Mouse (Mus musculus): ENCODE results near the gene Cpeb3.
"Not testable (repeated sequence)": the region's sequence is repeated elsewhere in the genome, so short reads cannot be mapped to it uniquely, and the experiment has no call there.

Cpeb3 gene

GRCm38 (mm10) chr19:37081467-37081866, 126.9 kb downstream of the Cpeb3 start:
- DNase-seq (ENCODE audit: low spot score) = no peak

DNA sequence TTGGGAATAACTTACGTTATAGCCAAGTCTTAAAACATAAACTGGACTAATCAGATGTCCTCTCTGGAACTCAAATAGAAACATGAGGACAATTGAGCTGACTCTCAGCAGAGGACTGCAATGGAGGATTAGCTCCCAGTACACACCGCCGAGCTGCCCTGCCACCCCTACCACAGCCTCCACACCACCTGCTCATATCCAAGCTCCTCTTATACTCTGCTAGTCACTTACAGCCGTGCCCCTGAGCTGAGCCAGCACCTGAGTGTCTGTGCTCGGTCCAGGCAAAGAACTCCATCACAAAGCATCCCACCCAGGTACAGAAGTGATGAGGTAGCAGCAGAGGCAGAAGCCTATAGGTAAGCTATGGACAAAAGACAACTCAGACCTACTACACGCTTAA, 129.2 kb downstream of the Cpeb3 start:
- no peak for DNase-seq (ENCODE audit: low spot score)

GRCm38 (mm10) chr19:37078571-37078970, 129.8 kb downstream of the Cpeb3 start:
- DNase-seq (ENCODE audit: low spot score) = no peak

- DNase-seq (ENCODE audit: low spot score) = no peak
These were observed 130.3 kb downstream of the Cpeb3 start for GRCm38 (mm10) chr19:37078064-37078463.

DNA sequence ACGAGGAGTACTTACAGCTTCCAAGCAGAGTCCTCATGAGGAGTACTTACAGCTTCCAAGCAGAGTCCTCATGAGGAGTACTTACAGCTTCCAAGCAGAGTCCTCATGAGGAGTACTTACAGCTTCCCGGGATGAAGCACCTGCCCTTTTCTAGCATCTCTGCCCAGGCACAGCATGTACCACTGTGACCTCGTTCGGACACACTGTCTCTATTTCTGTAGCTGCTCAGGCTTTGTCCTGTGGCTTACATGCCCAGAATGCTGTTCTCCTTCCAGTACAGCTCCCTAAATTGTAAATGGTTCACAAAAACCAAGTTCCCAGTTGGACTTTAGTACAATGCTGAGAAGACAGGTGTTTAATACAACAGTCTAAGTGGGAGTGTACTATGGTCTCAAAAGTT, 131.1 kb downstream of the Cpeb3 start:
- DNase-seq (ENCODE audit: low spot score) = not testable (repeated sequence)

- no peak for DNase-seq (ENCODE audit: low spot score)
These were observed 131.8 kb downstream of the Cpeb3 start for GRCm38 (mm10) chr19:37076646-37077045.

DNA sequence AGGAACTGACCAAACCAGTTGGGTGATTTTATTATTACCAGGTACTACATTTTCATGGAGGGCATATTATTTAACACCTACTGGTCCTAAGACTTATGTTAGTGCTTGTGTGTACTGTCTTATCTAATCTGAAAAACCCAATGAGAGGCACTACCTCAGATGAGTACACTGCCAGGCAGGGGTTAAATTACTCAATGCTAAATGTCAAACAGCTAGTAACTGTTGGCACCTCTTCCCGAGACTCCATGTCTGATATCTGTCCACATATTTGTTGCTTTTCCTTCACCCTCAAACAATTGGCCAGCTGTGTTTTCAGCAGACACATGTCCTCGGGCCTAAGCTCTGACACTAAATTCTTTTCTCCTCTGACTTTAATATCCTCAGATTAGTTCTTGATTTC, 132.3 kb downstream of the Cpeb3 start:
- no peak for DNase-seq (ENCODE audit: low spot score)

GRCm38 (mm10) chr19:37075690-37076089, 132.7 kb downstream of the Cpeb3 start:
- DNase-seq (ENCODE audit: low spot score) = no peak

- DNase-seq (ENCODE audit: low spot score) = no peak
These were observed 133.7 kb downstream of the Cpeb3 start for GRCm38 (mm10) chr19:37074726-37075125.

DNA sequence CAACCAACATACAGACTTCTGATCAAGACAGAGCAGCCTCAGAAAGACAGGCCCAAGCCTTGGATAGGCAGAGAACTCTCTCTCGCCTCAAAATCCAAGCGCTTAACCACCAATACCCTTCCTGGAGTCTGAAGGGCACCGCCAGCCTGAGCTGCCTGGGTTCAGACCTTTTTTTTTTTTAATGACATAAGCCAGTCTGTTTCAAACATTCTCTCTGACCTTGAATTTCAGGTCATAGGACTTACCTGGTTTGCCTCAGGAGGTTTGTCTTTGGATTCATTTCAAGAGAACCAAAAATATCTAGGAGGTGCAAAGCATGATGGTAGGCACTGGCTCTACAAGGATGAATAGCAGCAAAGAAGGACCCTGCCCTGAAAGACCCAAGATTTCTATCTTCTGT, 134.1 kb downstream of the Cpeb3 start:
- DNase-seq (ENCODE audit: low spot score) = no peak

DNA sequence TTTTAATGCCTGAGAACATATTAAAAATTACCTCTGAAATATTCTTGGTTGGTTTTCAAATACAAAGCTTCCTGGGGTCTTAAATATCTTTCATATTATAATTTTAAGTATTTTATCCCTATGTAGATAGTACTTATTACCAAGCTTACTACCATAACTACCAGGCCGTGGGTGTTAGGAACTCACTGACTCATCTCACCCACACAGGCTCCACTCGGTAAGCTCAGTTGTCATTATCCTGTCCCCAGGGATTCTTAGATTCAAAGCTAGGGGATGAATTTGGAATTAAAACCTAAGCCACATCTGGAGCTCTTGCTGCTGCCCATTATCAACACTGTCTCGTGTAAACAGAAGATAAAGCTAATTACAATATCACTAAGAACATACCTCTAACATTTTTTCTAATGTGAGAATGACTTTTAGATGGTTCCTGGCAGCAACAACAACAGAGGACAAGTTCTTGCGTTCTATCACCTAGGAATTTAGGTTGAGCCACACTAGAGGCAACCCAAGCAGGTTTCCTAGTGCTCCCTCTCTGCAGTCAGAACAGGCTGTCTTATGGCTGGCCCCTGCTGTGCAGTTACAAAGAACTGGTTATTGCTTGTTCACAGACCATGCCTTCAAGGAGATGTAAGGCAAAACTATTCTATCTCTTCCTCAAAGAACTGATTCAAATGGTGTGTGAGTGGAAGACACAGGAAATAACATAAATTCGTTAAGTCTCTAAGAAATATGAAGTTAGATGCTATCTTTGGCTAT, 135.4 kb downstream of the Cpeb3 start:
- DNase-seq (ENCODE audit: low spot score) = no peak

DNA sequence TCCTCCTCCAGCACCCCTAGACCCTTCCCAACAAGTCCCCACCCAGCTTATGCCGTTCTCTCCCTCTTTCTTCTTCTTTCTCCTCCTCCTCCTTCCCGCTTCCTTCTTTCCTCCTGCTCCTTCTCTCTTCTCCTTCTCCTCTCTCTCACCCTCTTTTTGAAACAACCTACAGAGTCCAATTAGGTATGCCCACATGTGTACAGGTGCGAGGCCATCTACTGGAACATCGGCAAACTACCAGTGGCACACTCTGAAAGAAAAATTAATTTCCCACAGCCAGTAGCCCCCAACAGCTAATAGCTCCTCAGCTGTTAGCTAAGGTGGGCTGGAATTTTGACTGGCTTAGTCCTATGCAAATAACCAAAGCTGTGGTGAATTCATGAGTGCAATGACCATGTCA, 139.2 kb downstream of the Cpeb3 start:
- no peak for DNase-seq (ENCODE audit: low spot score)

DNA sequence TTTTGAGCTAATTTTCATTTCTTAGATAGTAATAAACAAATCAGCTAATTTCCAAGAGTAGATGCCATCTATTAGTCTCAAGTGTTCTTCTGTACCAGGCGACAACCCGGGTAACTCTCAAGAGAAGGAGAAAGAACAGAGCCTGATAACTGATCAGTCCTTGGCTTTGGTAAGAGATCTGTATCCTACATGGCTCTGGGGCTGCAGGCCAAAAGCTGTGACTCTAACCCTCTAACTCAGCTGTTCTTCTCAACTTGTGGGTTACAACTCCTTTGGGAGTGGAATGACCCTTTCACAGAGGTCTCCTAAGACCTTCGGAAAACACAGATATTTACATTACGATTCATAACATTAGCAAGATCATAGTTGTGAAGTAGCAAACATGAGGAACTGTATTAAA, 148.3 kb downstream of the Cpeb3 start:
- no peak for DNase-seq (ENCODE audit: low spot score)

DNA sequence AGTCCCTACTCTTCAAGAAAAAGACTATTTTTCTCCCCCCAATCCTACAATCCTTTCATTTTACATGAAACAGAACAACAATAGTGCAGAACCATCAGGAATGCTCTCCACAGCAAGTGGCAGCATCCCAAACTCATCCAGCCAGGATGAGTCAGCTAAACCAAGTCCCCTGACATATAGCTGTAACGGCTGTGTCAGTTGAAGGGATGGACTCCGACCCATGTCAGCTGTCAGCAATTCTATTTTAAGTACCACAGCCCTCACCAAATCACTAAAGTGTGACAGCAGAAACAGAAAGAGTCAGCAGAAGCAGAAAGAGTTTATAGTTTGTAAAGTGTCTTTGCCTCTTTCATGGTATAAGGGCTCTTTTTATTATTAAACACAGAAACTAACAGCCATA, 148.8 kb downstream of the Cpeb3 start:
- DNase-seq (ENCODE audit: low spot score) = no peak

- DNase-seq (ENCODE audit: low spot score) = no peak
These were observed 151.1 kb downstream of the Cpeb3 start for GRCm38 (mm10) chr19:37057161-37057905.

DNA sequence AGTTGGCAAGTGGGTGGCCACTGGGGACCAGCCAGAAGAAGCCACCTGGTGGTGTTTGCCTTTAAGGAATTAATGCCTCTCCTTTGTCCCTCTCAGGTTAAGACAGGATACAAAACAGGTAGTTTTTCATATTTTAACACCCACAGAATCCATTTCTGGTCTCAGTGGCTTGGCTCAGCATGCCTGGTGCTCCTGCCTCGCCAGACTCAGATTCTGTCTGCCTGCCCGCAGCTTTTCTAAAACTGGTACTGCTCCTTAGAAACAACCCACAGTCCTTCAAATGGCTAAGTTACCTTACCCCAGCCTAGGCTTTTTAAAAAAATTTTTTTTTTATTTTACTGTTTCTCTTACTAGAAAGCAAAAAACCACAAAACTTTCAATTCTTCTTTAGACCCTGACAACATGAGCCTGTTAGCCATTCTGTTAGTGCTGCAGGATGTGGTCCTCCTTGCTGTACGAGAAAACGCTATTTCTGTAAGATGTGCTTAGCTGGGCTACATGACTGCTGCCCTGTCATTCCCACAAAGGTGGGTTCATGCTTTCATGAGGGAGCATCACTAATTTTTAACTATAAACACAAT, 152.3 kb downstream of the Cpeb3 start:
- no peak for DNase-seq (ENCODE audit: low spot score)

GRCm38 (mm10) chr19:37050643-37051345, 157.6 kb downstream of the Cpeb3 start:
- DNase-seq (ENCODE audit: low spot score) = no peak

DNA sequence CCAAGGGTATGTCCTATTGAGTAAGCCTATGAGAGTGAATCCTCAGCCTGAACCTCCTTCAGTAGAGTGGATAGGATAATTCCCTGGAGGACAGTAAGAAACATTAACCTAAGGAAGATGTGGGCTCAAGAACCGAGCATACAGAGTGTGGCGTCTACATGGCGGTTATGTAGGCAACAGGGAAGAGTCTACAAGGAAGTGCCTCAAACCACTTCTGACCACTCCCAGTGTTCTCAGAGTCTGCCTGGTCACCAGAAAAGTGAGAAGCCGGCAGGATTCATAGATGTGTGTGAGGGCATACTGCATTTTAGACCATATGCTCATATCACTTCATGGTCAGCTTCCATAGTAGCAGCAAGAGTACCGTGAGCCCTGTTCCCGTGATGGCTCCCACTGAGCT, 159.9 kb downstream of the Cpeb3 start:
- no peak for DNase-seq (ENCODE audit: low spot score)

GRCm38 (mm10) chr19:37044431-37044830, 164.0 kb downstream of the Cpeb3 start:
- no peak for DNase-seq (ENCODE audit: low spot score)

GRCm38 (mm10) chr19:37040906-37041305, 167.5 kb downstream of the Cpeb3 start:
- DNase-seq (ENCODE audit: low spot score) = no peak

DNA sequence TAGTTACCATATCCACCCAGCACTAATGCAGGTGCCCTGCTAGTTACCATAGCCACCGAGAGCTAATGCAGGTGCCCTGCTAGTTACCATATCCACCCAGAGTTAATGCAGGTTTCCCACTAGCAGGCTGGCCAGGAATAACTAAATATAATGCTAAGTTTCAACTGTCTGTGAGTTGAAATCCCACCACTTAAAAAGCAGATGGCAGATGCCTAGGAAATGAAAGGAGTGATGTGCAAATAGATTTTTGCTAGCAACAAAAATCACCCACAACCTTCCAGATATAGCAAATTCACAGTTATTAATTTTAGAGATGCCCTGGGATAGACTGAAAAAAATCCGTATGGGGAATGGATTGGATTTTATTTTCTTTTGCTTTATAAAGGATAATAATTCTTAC, 176.0 kb downstream of the Cpeb3 start:
- DNase-seq (ENCODE audit: low spot score) = no peak

- DNase-seq (ENCODE audit: low spot score) = no peak
These were observed 177.0 kb downstream of the Cpeb3 start for GRCm38 (mm10) chr19:37031446-37031845.

- no peak for DNase-seq (ENCODE audit: low spot score)
These were observed 178.6 kb downstream of the Cpeb3 start for GRCm38 (mm10) chr19:37029771-37030170.
